Comparison of ENCODE assay signal across 22 mouse cellular contexts in genomic region chr6:90578174-90578573, GRCm38 (mm10). TPM values are rescaled to one million over a fixed set of nuclear protein-coding genes. Genes with fewer than 3 reads are reported as not detected.
A peak's percentile ranks its signal among the peaks of the same experiment; 100 is the strongest.
DNase-seq lines count a peak whose midpoint lies in the region; ATAC-seq and TF ChIP-seq lines count a peak whose summit lies in the region.
"Had no signal": no experiment of that assay in that cellular context is flagged by ENCODE, and none has a peak within 500 bp of the region (broad histone marks: within the 10 kb centered on the region; RNA-seq: fewer than 3 reads in every experiment).

No protein-coding gene starts in this region.

- no peak overlapping the region for H3K4me3 ChIP-seq in forebrain, embryonic 11.5 days (ENCODE audit: low read depth, low read length)
- H3K4me3 ChIP-seq in forebrain, postnatal 0 days (ENCODE audit: low read depth, low read length), result no peak overlapping the region
- H3K4me3 ChIP-seq in midbrain, embryonic 13.5 days (replicated peaks), result no peak overlapping the region
- H3K4me3 ChIP-seq in midbrain, embryonic 16.5 days (ENCODE audit: low read depth, low read length), result no peak overlapping the region
- no peak overlapping the region for H3K4me3 ChIP-seq in liver, embryonic 15.5 days (replicated peaks)
- H3K4me3 ChIP-seq in midbrain, embryonic 11.5 days (ENCODE audit: low read depth, low read length), result no peak overlapping the region
- H3K4me3 ChIP-seq: heart, embryonic 13.5 days; hindbrain, embryonic 15.5 days; limb, embryonic 15.5 days had no signal

- H3K27ac ChIP-seq in forebrain, embryonic 11.5 days (ENCODE audit: low read depth, low read length), result no peak overlapping the region
- no peak overlapping the region for H3K27ac ChIP-seq in forebrain, postnatal 0 days (ENCODE audit: low read depth, low read length)
- no peak overlapping the region for H3K27ac ChIP-seq in midbrain, embryonic 13.5 days
- H3K27ac ChIP-seq in midbrain, embryonic 16.5 days (ENCODE audit: low read length), result no peak overlapping the region
- H3K27ac ChIP-seq in liver, embryonic 15.5 days (replicated peaks), result 0 out of 2 replicates have a peak overlapping the region, but pooled peaks have one; percentile 19
- no peak overlapping the region for H3K27ac ChIP-seq in midbrain, embryonic 11.5 days (ENCODE audit: low read depth, low read length)
- H3K27ac ChIP-seq: heart, embryonic 13.5 days; hindbrain, embryonic 15.5 days; limb, embryonic 15.5 days had no signal

- H3K27me3 ChIP-seq in forebrain, embryonic 11.5 days (ENCODE audit: control insufficient read depth, insufficient read depth, low read length), result no peaks in the 10 kb centered on the region
- no peaks in the 10 kb centered on the region for H3K27me3 ChIP-seq in forebrain, postnatal 0 days (ENCODE audit: insufficient read depth, low read length)
- H3K27me3 ChIP-seq in midbrain, embryonic 13.5 days, result no peaks in the 10 kb centered on the region
- no peaks in the 10 kb centered on the region for H3K27me3 ChIP-seq in midbrain, embryonic 16.5 days (ENCODE audit: control insufficient read depth, insufficient read depth, low read depth, low read length)
- H3K27me3 ChIP-seq in liver, embryonic 15.5 days, result no peaks in the 10 kb centered on the region
- no peaks in the 10 kb centered on the region for H3K27me3 ChIP-seq in midbrain, embryonic 11.5 days (ENCODE audit: control insufficient read depth, insufficient read depth, low read length)
- H3K27me3 ChIP-seq: heart, embryonic 13.5 days; hindbrain, embryonic 15.5 days; limb, embryonic 15.5 days had no signal

- intact Hi-C loops in left cerebral cortex, postnatal 10 days (cut with DNase I), result no loop called here

- H3K9me3 ChIP-seq in forebrain, embryonic 11.5 days (ENCODE audit: control insufficient read depth, low read length), result no peaks in the 10 kb centered on the region
- H3K9me3 ChIP-seq in forebrain, postnatal 0 days (ENCODE audit: low read length), result no peaks in the 10 kb centered on the region
- H3K9me3 ChIP-seq in midbrain, embryonic 13.5 days, result no peaks in the 10 kb centered on the region
- H3K9me3 ChIP-seq in midbrain, embryonic 16.5 days (replicated peaks; ENCODE audit: control insufficient read depth, low read length, poor library complexity, severe bottlenecking), result no peaks in the 10 kb centered on the region
- H3K9me3 ChIP-seq in liver, embryonic 15.5 days (replicated peaks), result no peaks in the 10 kb centered on the region
- no peaks in the 10 kb centered on the region for H3K9me3 ChIP-seq in midbrain, embryonic 11.5 days (ENCODE audit: control insufficient read depth, low read length)
- H3K9me3 ChIP-seq: G1E; heart, embryonic 13.5 days; hindbrain, embryonic 15.5 days; limb, embryonic 15.5 days had no signal

- no peak overlapping the region for H3K9ac ChIP-seq in forebrain, embryonic 11.5 days (ENCODE audit: low read length)
- H3K9ac ChIP-seq in forebrain, postnatal 0 days, result no peak overlapping the region
- H3K9ac ChIP-seq in midbrain, embryonic 13.5 days (replicated peaks), result 0 out of 2 replicates have a peak overlapping the region, but pooled peaks have one; percentile 36
- H3K9ac ChIP-seq in midbrain, embryonic 16.5 days (ENCODE audit: low read depth, low read length), result no peak overlapping the region
- H3K9ac ChIP-seq in liver, embryonic 15.5 days, result no peak overlapping the region
- no peak overlapping the region for H3K9ac ChIP-seq in midbrain, embryonic 11.5 days (ENCODE audit: low read length)
- H3K9ac ChIP-seq: heart, embryonic 13.5 days; hindbrain, embryonic 15.5 days; limb, embryonic 15.5 days had no signal

- no peak for DNase-seq in forebrain, embryonic 11.5 days (ENCODE audit: low spot score)
- DNase-seq in forebrain, postnatal 0 days, result no peak
- DNase-seq in embryo, embryonic 10.5 days (ENCODE audit: low spot score), result no peak
- DNase-seq in left cerebral cortex, postnatal 10 days (ENCODE audit: extremely low spot score in 1 of 2, low spot score in 2 of 2), result no peak
- DNase-seq in midbrain, embryonic 11.5 days (ENCODE audit: low spot score, missing footprints), result no peak
- DNase-seq: adrenal gland, postnatal 25 days; cerebellum, adult 11-12 months; cerebellum, postnatal 36 days; heart, adult 18-20 months; heart, postnatal 36 days; kidney, adult 11 months; lung, postnatal 36 days; right cerebral cortex, postnatal 4 days; thymus, postnatal 14 days had no signal

- ATAC-seq in forebrain, embryonic 11.5 days (replicated peaks; ENCODE audit: low FRiP score), result peak; percentile 33; the same call in 1 of the 2 replicates
- no peak; the same call in 1 of the 2 replicates for ATAC-seq in forebrain, postnatal 0 days
- ATAC-seq in midbrain, embryonic 13.5 days, result no peak
- no peak for ATAC-seq in midbrain, embryonic 16.5 days
- peak; percentile 84 for ATAC-seq in liver, embryonic 15.5 days (ENCODE audit: insufficient read depth)
- ATAC-seq in midbrain, embryonic 11.5 days (ENCODE audit: low FRiP score), result no peak
- ATAC-seq: CD4-positive, CD25-positive, alpha-beta regulatory T cell, adult 4 months had no signal

- WGBS in forebrain, embryonic 11.5 days, result 51% methylated on average over 3 of the region's 3 CpGs
- WGBS in forebrain, postnatal 0 days, result 47% methylated on average over 3 of the region's 3 CpGs
- 43% methylated on average over 3 of the region's 3 CpGs for WGBS in midbrain, embryonic 13.5 days
- WGBS in midbrain, embryonic 16.5 days, result 57% methylated on average over 3 of the region's 3 CpGs
- WGBS in liver, embryonic 15.5 days (ENCODE audit: insufficient replicate concordance), result 53% methylated on average over 3 of the region's 3 CpGs
- WGBS in midbrain, embryonic 11.5 days, result 68% methylated on average over 3 of the region's 3 CpGs

- no peaks in the 10 kb centered on the region for H3K4me1 ChIP-seq in forebrain, embryonic 11.5 days (replicated peaks; ENCODE audit: control insufficient read depth, insufficient read depth, low read length)
- no peaks in the 10 kb centered on the region for H3K4me1 ChIP-seq in forebrain, postnatal 0 days (ENCODE audit: insufficient read depth)
- H3K4me1 ChIP-seq in midbrain, embryonic 13.5 days (replicated peaks), result peaks cover 10% of the 10 kb centered on the region
- no peaks in the 10 kb centered on the region for H3K4me1 ChIP-seq in midbrain, embryonic 16.5 days (ENCODE audit: control insufficient read depth, insufficient read depth, low read length)
- H3K4me1 ChIP-seq in liver, embryonic 15.5 days (replicated peaks), result peaks cover 8% of the 10 kb centered on the region; the same call in 1 of the 2 replicates
- no peaks in the 10 kb centered on the region for H3K4me1 ChIP-seq in midbrain, embryonic 11.5 days (ENCODE audit: control insufficient read depth, insufficient read depth, low read length)
- H3K4me1 ChIP-seq: hindbrain, embryonic 15.5 days; limb, embryonic 15.5 days had no signal

- no peak for TF ChIP-seq CTCF in forebrain, postnatal 0 days (IDR thresholded peaks at IDR 0.05; ENCODE audit: low read depth)

- no peak overlapping the region for H3K4me2 ChIP-seq in forebrain, embryonic 11.5 days (ENCODE audit: low read depth, low read length, severe bottlenecking)
- H3K4me2 ChIP-seq in forebrain, postnatal 0 days (ENCODE audit: low read depth), result no peak overlapping the region
- no peak overlapping the region for H3K4me2 ChIP-seq in midbrain, embryonic 13.5 days (replicated peaks)
- no peak overlapping the region for H3K4me2 ChIP-seq in midbrain, embryonic 16.5 days (ENCODE audit: low read length)
- H3K4me2 ChIP-seq in liver, embryonic 15.5 days, result no peak overlapping the region
- no peak overlapping the region for H3K4me2 ChIP-seq in midbrain, embryonic 11.5 days
- H3K4me2 ChIP-seq: heart, embryonic 13.5 days; hindbrain, embryonic 15.5 days; limb, embryonic 15.5 days had no signal

- no peaks in the 10 kb centered on the region for H3K36me3 ChIP-seq in forebrain, embryonic 11.5 days (ENCODE audit: control insufficient read depth, insufficient read depth, low read length)
- H3K36me3 ChIP-seq in forebrain, postnatal 0 days (ENCODE audit: insufficient read depth), result no peaks in the 10 kb centered on the region
- H3K36me3 ChIP-seq in midbrain, embryonic 13.5 days, result no peaks in the 10 kb centered on the region
- H3K36me3 ChIP-seq in midbrain, embryonic 16.5 days (ENCODE audit: control insufficient read depth, insufficient read depth, low read length), result no peaks in the 10 kb centered on the region
- H3K36me3 ChIP-seq in liver, embryonic 15.5 days (replicated peaks), result no peaks in the 10 kb centered on the region
- no peaks in the 10 kb centered on the region for H3K36me3 ChIP-seq in midbrain, embryonic 11.5 days (ENCODE audit: control insufficient read depth, insufficient read depth, low read length)
- H3K36me3 ChIP-seq: G1E; heart, embryonic 13.5 days; hindbrain, embryonic 15.5 days; limb, embryonic 15.5 days had no signal

RNA-seq across cellular contexts. Expression of gene Slc41a3, which starts 26.4 kb away (rescaled TPM):
- 2.2 and 2.4 TPM in 2 replicates for polyA plus RNA-seq in forebrain, embryonic 11.5 days (2014; fragmentation: Nextera tagmentation; extraction: Ambion mirVana)
- 4.7 and 7.9 TPM in 2 replicates for total RNA-seq in forebrain, postnatal 0 days (2014; rRNA removed)
- polyA plus RNA-seq in forebrain, postnatal 0 days (2015; fragmentation: Nextera tagmentation; extraction: Ambion mirVana), result 5.1 and 9.4 TPM in 2 replicates
- 3.3 and 3.6 TPM in 2 replicates for polyA plus RNA-seq in midbrain, embryonic 13.5 days (2015; fragmentation: Nextera tagmentation; extraction: Ambion mirVana)
- polyA plus RNA-seq in midbrain, embryonic 16.5 days (2015; fragmentation: Nextera tagmentation; extraction: Ambion mirVana), result 5.8 and 8.1 TPM in 2 replicates
- polyA plus RNA-seq in liver, embryonic 15.5 days (2015; fragmentation: Nextera tagmentation; extraction: Ambion mirVana), result 41.3 and 46.3 TPM in 2 replicates
- 1 to 10 TPM; 6.7 to 7.2 TPM for total RNA-seq in left cerebral cortex, postnatal 10 days (2021)
- 2.7 and 3.0 TPM in 2 replicates for polyA plus RNA-seq in midbrain, embryonic 11.5 days (2014; fragmentation: Nextera tagmentation; extraction: Ambion mirVana)

Comparison
In these comparisons a context has a peak if more than half of its experiments do, and no peak if none do; other contexts are left out.
1. ATAC-seq: peak in forebrain, embryonic 11.5 days (single experiment) and liver, embryonic 15.5 days (single experiment); none in forebrain, postnatal 0 days (single experiment), midbrain, embryonic 13.5 days (single experiment), midbrain, embryonic 16.5 days (single experiment) and midbrain, embryonic 11.5 days (single experiment).